Mouse (Mus musculus) forebrain, embryonic 14.5 days (tissue): ENCODE results near the gene Tmtc4. TPM values are rescaled to one million over a fixed set of nuclear protein-coding genes. Genes with fewer than 3 reads are reported as not detected.

ENCODE experiments used
- ATAC-seq: fragments of 200-750 bp; cut with Nextera tagmentation; 2 replicates; pipeline ENCODE4 v1.8.0; 2017; ENCODE audit warnings: mild to moderate bottlenecking, moderate library complexity
- DNase-seq: peaks from one replicate; pipeline ENCODE4 v3.0.0-alpha.2; 2015; ENCODE audit warnings: low spot score
- H3K27ac ChIP-seq: fragments of 300-500 bp; sonication (generic); 2 replicates; pipeline ENCODE4 v1.5.1; 2014; ENCODE audit warnings: low read depth, mild to moderate bottlenecking, control low read depth, low read length, moderate library complexity
- H3K27me3 ChIP-seq: fragments of 300-500 bp; sonication (generic); replicated peaks from 2 replicates; pipeline ENCODE4 v1.6.1; 2014; ENCODE audit warnings: low read length, control low read depth, mixed read lengths; ENCODE audit not compliant: control insufficient read depth, insufficient read depth
- H3K36me3 ChIP-seq: fragments of 300-500 bp; sonication (generic); 2 replicates; pipeline ENCODE4 v1.6.1; 2014; ENCODE audit warnings: low read length, control low read depth; ENCODE audit not compliant: control insufficient read depth, insufficient read depth
- H3K4me1 ChIP-seq: fragments of 300-500 bp; sonication (generic); 2 replicates; pipeline ENCODE4 v1.6.1; 2014; ENCODE audit warnings: antibody characterized with exemption, low read length, control low read depth; ENCODE audit not compliant: control insufficient read depth, insufficient read depth
- H3K4me2 ChIP-seq: fragments of 300-500 bp; sonication (generic); 2 replicates; pipeline ENCODE4 v1.6.1; 2014; ENCODE audit warnings: mild to moderate bottlenecking, control low read depth, low read length
- H3K4me3 ChIP-seq: fragments of 300-500 bp; sonication (generic); 2 replicates; pipeline ENCODE4 v1.5.1; 2014; ENCODE audit warnings: low read depth, low read length, control low read depth
- H3K9ac ChIP-seq: fragments of 300-500 bp; sonication (generic); 2 replicates; pipeline ENCODE4 v1.6.1; 2014; ENCODE audit warnings: mild to moderate bottlenecking, low read length, control low read depth, moderate library complexity
- H3K9me3 ChIP-seq: fragments of 300-500 bp; sonication (generic); replicated peaks from 2 replicates; pipeline ENCODE4 v1.6.1; 2016; ENCODE audit warnings: low read length, control low read depth, mixed read lengths; ENCODE audit not compliant: control insufficient read depth
- WGBS: fragments of 180-500 bp; shearing (Covaris S2); extraction: QIAGEN DNeasy Blood & Tissue Kit; methylation state at CpG from one replicate; pipeline ENCODE4 v1.1.7; 2014; 5-methylcytosine and 5-hydroxymethylcytosine counted together
- polyA plus RNA-seq: library from polyadenylated mRNA; unstranded; fragments of >200 nt; fragmentation: Nextera tagmentation; extraction: Ambion mirVana; gene quantifications from 2 replicates; pipeline ENCODE4 v1.2.1, GENCODE M21; 2014

Gene Tmtc4
- polyA plus RNA-seq, 1 experiment from 2014 or later = 41.5 TPM

- DNase-seq (peak; percentile 44), ATAC-seq (no peak)
- 40% methylated on average over 2 of the region's 2 CpGs for WGBS
- Histone ChIP-seq H3K36me3 (no peaks in the 10 kb centered on the region), H3K4me1 (peaks cover 11% of the 10 kb centered on the region; the same call in 1 of the 2 replicates), H3K9me3 (no peaks in the 10 kb centered on the region; the same call in 1 of the 2 replicates), H3K27me3 (no peaks in the 10 kb centered on the region), H3K4me3 (no peak overlapping the region), H3K9ac (no peak overlapping the region), H3K4me2 (no peak overlapping the region), H3K27ac (no peak overlapping the region)
Observed at GRCm38 (mm10) chr14:122902136-122902535, 81.7 kb downstream of the Tmtc4 start.

GRCm38 (mm10) chr14:122901715-122902114 is 82.1 kb downstream of the Tmtc4 start:
- Histone ChIP-seq H3K9me3 (no peaks in the 10 kb centered on the region), H3K27me3 (no peaks in the 10 kb centered on the region), H3K4me2 (no peak overlapping the region), H3K9ac (no peak overlapping the region), H3K27ac (no peak overlapping the region), H3K4me3 (no peak overlapping the region), H3K4me1 (peaks cover 11% of the 10 kb centered on the region; the same call in 1 of the 2 replicates), H3K36me3 (no peaks in the 10 kb centered on the region)
- ATAC-seq (no peak), DNase-seq (no peak)
- 94% methylated on average over 2 of the region's 2 CpGs for whole genome bisulfite sequencing

DNA sequence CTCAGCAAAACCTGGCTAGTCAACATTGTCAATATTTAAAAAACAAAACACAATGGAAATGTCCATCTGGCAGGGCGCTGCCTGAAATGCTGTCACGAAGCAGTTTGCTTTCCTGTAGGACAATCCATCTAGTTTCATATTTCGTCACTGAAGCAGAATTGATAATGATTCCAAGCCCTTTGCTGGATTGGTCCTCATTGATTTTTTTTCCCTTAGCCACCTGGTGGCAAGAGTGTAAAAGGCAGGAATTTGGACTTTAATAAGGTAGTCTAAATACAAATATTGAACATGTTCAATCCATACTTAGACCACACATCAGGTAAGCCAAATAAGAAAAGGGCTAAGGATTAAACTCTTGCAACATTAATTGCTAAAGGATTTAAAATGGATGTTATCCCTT is 82.7 kb downstream of the Tmtc4 start:
- 78% methylated on average over 3 of the region's 3 CpGs for WGBS
- Histone ChIP-seq H3K9ac (no peak overlapping the region), H3K36me3 (no peaks in the 10 kb centered on the region), H3K27me3 (no peaks in the 10 kb centered on the region), H3K4me3 (no peak overlapping the region), H3K9me3 (no peaks in the 10 kb centered on the region), H3K27ac (no peak overlapping the region), H3K4me1 (peaks cover 11% of the 10 kb centered on the region; the same call in 1 of the 2 replicates), H3K4me2 (no peak overlapping the region)
- ATAC-seq = no peak
- DNase-seq = no peak

DNA sequence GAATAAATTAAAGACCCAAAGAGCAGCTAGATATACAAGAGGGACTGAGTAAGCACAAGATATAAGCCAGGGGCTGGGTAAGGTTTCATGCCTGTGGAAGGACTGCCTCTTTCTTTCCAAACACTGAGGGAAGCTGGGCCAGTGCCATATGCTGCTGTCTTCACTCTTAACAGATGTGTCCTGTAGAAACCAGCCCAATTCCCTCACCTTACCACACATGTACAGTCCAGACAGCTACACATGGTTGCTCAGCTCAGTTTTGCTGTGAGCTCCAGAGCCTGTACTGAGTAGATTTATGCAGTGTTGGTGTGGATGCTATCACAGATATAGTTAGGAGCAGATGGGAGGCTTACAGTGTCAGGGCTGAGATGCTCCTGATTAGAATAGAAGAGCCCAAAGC is 83.2 kb downstream of the Tmtc4 start:
- Histone ChIP-seq H3K4me2 (no peak overlapping the region), H3K4me1 (peaks cover 11% of the 10 kb centered on the region; the same call in 1 of the 2 replicates), H3K27ac (no peak overlapping the region), H3K36me3 (no peaks in the 10 kb centered on the region), H3K9me3 (no peaks in the 10 kb centered on the region), H3K27me3 (no peaks in the 10 kb centered on the region), H3K9ac (no peak overlapping the region), H3K4me3 (no peak overlapping the region)
- ATAC-seq = peak; percentile 56; the same call in 1 of the 2 replicates
- no peak for DNase-seq

- Histone ChIP-seq H3K4me2 (no peak overlapping the region), H3K9me3 (no peaks in the 10 kb centered on the region), H3K4me1 (peaks cover 11% of the 10 kb centered on the region; the same call in 1 of the 2 replicates), H3K27me3 (no peaks in the 10 kb centered on the region), H3K9ac (no peak overlapping the region), H3K36me3 (no peaks in the 10 kb centered on the region), H3K27ac (no peak overlapping the region), H3K4me3 (no peak overlapping the region)
- DNase-seq (no peak), ATAC-seq (no peak)
Observed at GRCm38 (mm10) chr14:122898550-122898949, 85.3 kb downstream of the Tmtc4 start.

GRCm38 (mm10) chr14:122896106-122896505 is 87.7 kb downstream of the Tmtc4 start:
- Histone ChIP-seq H3K27ac (no peak overlapping the region), H3K4me2 (no peak overlapping the region), H3K27me3 (no peaks in the 10 kb centered on the region), H3K9me3 (no peaks in the 10 kb centered on the region), H3K36me3 (no peaks in the 10 kb centered on the region), H3K9ac (no peak overlapping the region), H3K4me1 (peaks cover 6% of the 10 kb centered on the region; the same call in 1 of the 2 replicates), H3K4me3 (no peak overlapping the region)
- WGBS = 93% methylated on average over 1 of the region's 1 CpGs
- DNase-seq = no peak
- no peak for ATAC-seq

- ATAC-seq (no peak), DNase-seq (no peak)
- no peaks in the 10 kb centered on the region for H3K9me3 ChIP-seq
- H3K4me1 ChIP-seq = no peaks in the 10 kb centered on the region
- H3K4me2 ChIP-seq = no peak overlapping the region
- no peak overlapping the region for H3K4me3 ChIP-seq
- no peaks in the 10 kb centered on the region for H3K27me3 ChIP-seq
- no peaks in the 10 kb centered on the region for H3K36me3 ChIP-seq
- H3K9ac ChIP-seq = no peak overlapping the region
- 95% methylated on average over 12 of the region's 12 CpGs for whole genome bisulfite sequencing
- no peak overlapping the region for H3K27ac ChIP-seq
Observed at GRCm38 (mm10) chr14:122891470-122891968, 92.3 kb downstream of the Tmtc4 start.

- Histone ChIP-seq H3K27me3 (no peaks in the 10 kb centered on the region), H3K9ac (no peak overlapping the region), H3K4me1 (peaks cover 15% of the 10 kb centered on the region), H3K9me3 (no peaks in the 10 kb centered on the region), H3K27ac (no peak overlapping the region), H3K36me3 (no peaks in the 10 kb centered on the region), H3K4me3 (no peak overlapping the region), H3K4me2 (no peak overlapping the region)
- no peak for DNase-seq
- WGBS = 97% methylated on average over 1 of the region's 1 CpGs
- ATAC-seq = no peak
Observed at GRCm38 (mm10) chr14:122888480-122888872, 95.4 kb downstream of the Tmtc4 start.

GRCm38 (mm10) chr14:122887702-122888479 is 95.9 kb downstream of the Tmtc4 start:
- Histone ChIP-seq H3K27me3 (no peaks in the 10 kb centered on the region), H3K4me1 (peaks cover 21% of the 10 kb centered on the region), H3K9ac (no peak overlapping the region), H3K27ac (no peak overlapping the region), H3K4me3 (no peak overlapping the region), H3K9me3 (no peaks in the 10 kb centered on the region), H3K36me3 (no peaks in the 10 kb centered on the region), H3K4me2 (no peak overlapping the region)
- DNase-seq = no peak
- 68% methylated on average over 3 of the region's 3 CpGs for WGBS
- no peak for ATAC-seq
